Mouse (Mus musculus) kidney, embryonic 16.5 days (tissue): ENCODE measurements at regions not wholly inside any gene's neighbourhood (a gene's known extent, or its start where the extent isn't known, plus 50 kb on each side); places are given as distances from the start of the nearest gene placed in this dataset.

Source experiments
- ATAC-seq: fragments of 200-750 bp; cut with Nextera tagmentation; 2 replicates; pipeline ENCODE4 v1.8.0; 2017; ENCODE audit warnings: moderate TSS enrichment; ENCODE audit not compliant: low FRiP score, low TSS enrichment
- H3K27ac ChIP-seq: fragments of 300-500 bp; sonication (generic); 2 replicates; pipeline ENCODE4 v1.5.1; 2014; ENCODE audit warnings: low read length
- H3K27me3 ChIP-seq: fragments of 300-500 bp; sonication (generic); 2 replicates; pipeline ENCODE4 v1.6.1; 2014; ENCODE audit warnings: low read length, control low read depth, mixed read lengths; ENCODE audit not compliant: insufficient read depth
- H3K36me3 ChIP-seq: fragments of 300-500 bp; sonication (generic); 2 replicates; pipeline ENCODE4 v1.6.1; 2014; ENCODE audit warnings: low read length, control low read depth, mixed read lengths; ENCODE audit not compliant: insufficient read depth
- H3K4me1 ChIP-seq: fragments of 300-500 bp; sonication (generic); 2 replicates; pipeline ENCODE4 v1.6.1; 2014; ENCODE audit warnings: low read length, control low read depth, mixed read lengths; ENCODE audit not compliant: insufficient read depth
- H3K4me2 ChIP-seq: fragments of 300-500 bp; sonication (generic); replicated peaks from 2 replicates; pipeline ENCODE4 v1.6.1; 2014; ENCODE audit warnings: low read depth, low read length
- H3K4me3 ChIP-seq: fragments of 300-500 bp; sonication (generic); 2 replicates; pipeline ENCODE4 v1.5.1; 2014; ENCODE audit warnings: mild to moderate bottlenecking, low read length
- H3K9ac ChIP-seq: fragments of 300-500 bp; sonication (generic); replicated peaks from 2 replicates; pipeline ENCODE4 v1.6.1; 2014; ENCODE audit warnings: low read length
- H3K9me3 ChIP-seq: fragments of 300-500 bp; sonication (generic); 2 replicates; pipeline ENCODE4 v1.6.1; 2016; ENCODE audit warnings: low read length, control low read depth
- WGBS: fragments of 180-500 bp; shearing (Covaris S2); extraction: QIAGEN DNeasy Blood & Tissue Kit; methylation state at CpG from one replicate; pipeline ENCODE4 v1.1.7; 2014; 5-methylcytosine and 5-hydroxymethylcytosine counted together

DNA sequence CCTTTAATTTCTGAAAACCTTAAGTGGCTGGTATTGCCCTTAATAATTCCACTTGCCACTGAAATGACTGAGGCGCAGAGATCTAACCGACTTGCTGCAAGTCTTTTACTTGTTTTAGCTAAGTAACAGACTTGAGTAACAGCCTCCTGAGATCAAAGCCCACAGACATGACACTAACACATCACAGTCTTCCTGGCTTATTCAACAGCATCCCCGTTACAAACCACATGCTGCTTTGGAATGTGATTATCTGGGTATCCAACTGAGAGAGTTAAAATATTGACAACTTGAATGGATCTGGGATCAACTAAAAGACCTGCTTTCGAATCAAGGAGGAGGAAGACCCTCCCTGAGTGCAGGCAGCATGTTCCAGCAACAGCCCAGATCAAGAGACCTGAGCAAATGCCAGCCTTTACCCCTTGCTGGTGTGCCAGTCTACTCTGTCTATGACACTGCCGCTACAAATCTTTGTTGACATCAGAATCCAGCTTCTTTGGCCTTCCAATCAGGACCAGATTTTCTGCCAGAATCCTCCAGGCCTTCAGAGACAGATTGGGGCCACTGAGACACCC lies 258.7 kb upstream of the Fermt1 start:
- no peak overlapping the region for H3K4me3 ChIP-seq
- ATAC-seq, result no peak
- H3K36me3 ChIP-seq, result no peaks in the 10 kb centered on the region
- no peak overlapping the region for H3K9ac ChIP-seq
- H3K4me2 ChIP-seq, result no peak overlapping the region
- no peak overlapping the region for H3K27ac ChIP-seq
- no peaks in the 10 kb centered on the region for H3K4me1 ChIP-seq
- no peaks in the 10 kb centered on the region for H3K9me3 ChIP-seq
- WGBS, result 45% methylated on average over 5 of the region's 5 CpGs
- no peaks in the 10 kb centered on the region for H3K27me3 ChIP-seq

- 61% methylated on average over 4 of the region's 4 CpGs for WGBS
- H3K4me3 ChIP-seq, result no peak overlapping the region
These were observed 262.8 kb upstream of the Fermt1 start for GRCm38 (mm10) chr2:133208498-133208897.

DNA sequence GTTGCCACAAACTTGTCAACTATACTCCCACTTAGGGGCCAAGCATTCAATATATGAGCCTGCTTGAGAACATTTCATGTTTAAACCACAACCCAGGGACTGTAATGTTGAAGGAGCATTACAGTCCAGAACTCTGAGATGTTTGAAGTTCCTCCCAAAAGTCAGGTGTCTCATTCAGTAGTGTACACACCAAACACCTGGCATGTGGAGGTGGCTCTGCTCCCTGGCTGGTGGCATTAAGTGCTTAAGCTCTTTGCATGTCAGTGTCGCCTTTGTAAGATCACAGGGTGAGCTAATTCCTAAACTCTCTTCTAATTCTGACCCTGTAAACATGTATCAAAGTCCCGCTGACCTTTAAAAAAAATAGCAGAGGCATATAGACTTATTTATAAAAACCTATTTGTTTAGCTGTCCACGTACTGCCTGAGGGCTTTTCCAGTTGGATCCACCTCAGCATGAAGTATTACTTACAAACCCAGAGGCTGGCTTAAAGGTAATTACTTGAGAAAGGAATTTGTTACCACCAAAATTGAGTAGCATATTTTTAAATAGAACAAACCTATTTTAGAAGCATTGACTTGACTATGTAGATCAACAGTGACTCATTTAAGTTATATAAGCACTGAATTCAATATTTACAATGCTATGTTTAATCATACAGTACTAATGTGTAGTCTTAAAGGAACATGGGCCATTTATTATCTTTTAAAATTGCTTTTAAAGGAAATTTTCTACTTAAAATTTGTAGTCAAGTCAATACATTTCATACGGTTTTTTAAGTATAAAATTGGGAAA lies 276.3 kb upstream of the Fermt1 start:
- WGBS, result 74% methylated on average over 4 of the region's 4 CpGs
- no peak for ATAC-seq
- Histone ChIP-seq H3K9me3 (no peaks in the 10 kb centered on the region), H3K4me1 (no peaks in the 10 kb centered on the region), H3K27ac (no peak overlapping the region), H3K4me2 (no peak overlapping the region), H3K4me3 (no peak overlapping the region), H3K27me3 (no peaks in the 10 kb centered on the region), H3K9ac (no peak overlapping the region), H3K36me3 (no peaks in the 10 kb centered on the region)

More at GRCm38 (mm10) chr2:133208498-133208897, 262.8 kb upstream of the Fermt1 start:
- no peaks in the 10 kb centered on the region for H3K27me3 ChIP-seq
- no peak overlapping the region for H3K9ac ChIP-seq
- H3K4me2 ChIP-seq, result no peak overlapping the region
- no peaks in the 10 kb centered on the region for H3K9me3 ChIP-seq
- ATAC-seq, result no peak
- H3K27ac ChIP-seq, result no peak overlapping the region
- H3K4me1 ChIP-seq, result no peaks in the 10 kb centered on the region
- H3K36me3 ChIP-seq, result no peaks in the 10 kb centered on the region

DNA sequence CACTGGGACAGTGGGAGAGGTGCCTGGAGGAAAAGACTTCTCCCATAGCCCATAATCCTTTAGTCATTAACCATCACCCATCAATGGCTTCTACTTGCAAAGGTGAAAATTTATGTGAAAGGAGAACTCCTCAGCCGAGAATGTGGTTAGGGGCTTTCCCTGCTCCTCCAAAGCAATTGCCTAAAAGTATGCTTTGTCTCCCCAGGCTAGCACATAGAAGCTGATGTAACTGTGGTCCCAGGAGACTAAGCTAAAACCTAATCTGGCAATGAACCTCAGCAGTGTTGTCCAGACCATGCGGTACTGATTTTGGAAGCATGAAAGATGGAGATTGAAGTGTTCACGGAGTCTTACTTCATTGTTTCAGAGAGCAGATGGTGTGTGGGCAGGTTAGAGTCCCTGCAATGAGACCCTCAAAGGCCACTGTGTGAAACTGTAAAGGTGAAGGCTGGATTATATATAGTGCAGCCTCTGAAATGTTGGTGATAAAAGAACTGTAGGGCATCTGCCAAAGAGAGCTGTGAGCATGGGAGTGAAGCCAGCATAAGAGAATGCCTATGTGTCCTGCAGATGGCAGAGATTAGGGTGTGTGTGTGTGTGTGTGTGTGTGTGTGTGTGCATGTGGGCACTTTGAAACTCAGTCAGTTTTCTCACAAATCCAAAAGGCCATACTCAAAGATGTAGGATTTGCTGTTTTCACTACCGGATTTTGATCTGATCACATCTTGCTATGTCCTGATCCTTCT lies 289.6 kb upstream of the Fermt1 start:
- no peak overlapping the region for H3K27ac ChIP-seq
- WGBS, result 70% methylated on average over 4 of the region's 4 CpGs
- H3K4me3 ChIP-seq, result no peak overlapping the region
- no peaks in the 10 kb centered on the region for H3K27me3 ChIP-seq
- no peaks in the 10 kb centered on the region for H3K9me3 ChIP-seq
- no peak for ATAC-seq
- no peaks in the 10 kb centered on the region for H3K36me3 ChIP-seq
- H3K4me1 ChIP-seq, result no peaks in the 10 kb centered on the region
- H3K9ac ChIP-seq, result no peak overlapping the region
- H3K4me2 ChIP-seq, result no peak overlapping the region

GRCm38 (mm10) chr2:133252131-133252530 lies 299.8 kb upstream of the Bmp2 start:
- WGBS, result 68% methylated on average over 2 of the region's 2 CpGs
- Histone ChIP-seq H3K36me3 (no peaks in the 10 kb centered on the region), H3K4me2 (no peak overlapping the region), H3K9ac (no peak overlapping the region), H3K27ac (no peak overlapping the region), H3K4me1 (no peaks in the 10 kb centered on the region), H3K9me3 (no peaks in the 10 kb centered on the region), H3K27me3 (no peaks in the 10 kb centered on the region), H3K4me3 (no peak overlapping the region)
- ATAC-seq, result no peak

- Histone ChIP-seq H3K36me3 (no peaks in the 10 kb centered on the region), H3K4me2 (no peak overlapping the region), H3K9me3 (no peaks in the 10 kb centered on the region), H3K9ac (no peak overlapping the region), H3K27ac (no peak overlapping the region), H3K27me3 (no peaks in the 10 kb centered on the region), H3K4me1 (no peaks in the 10 kb centered on the region), H3K4me3 (no peak overlapping the region)
- ATAC-seq, result no peak
- WGBS, result 38% methylated on average over 4 of the region's 4 CpGs
These were observed 277.5 kb upstream of the Bmp2 start for GRCm38 (mm10) chr2:133274424-133274823.

DNA sequence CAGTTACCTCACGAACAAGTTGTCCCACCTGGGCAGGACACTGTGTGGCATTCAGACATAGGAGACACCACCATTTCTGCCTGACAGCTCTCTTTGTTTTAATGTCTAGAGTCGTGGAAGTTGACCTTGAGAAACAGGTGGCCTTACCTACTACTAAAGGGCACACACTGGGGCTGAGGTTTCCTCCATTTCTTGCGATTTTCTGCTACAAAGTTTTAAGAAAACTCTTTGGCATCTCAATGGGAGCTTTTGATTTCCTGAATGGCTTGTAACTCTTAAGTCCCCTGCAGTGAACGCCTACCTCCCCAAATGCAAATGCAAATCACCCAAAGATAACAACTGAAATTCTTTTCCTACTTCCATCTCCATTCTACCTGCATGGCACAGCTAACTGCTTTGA lies 273.4 kb upstream of the Bmp2 start:
- H3K9me3 ChIP-seq, result no peaks in the 10 kb centered on the region
- H3K9ac ChIP-seq, result no peak overlapping the region
- no peak overlapping the region for H3K27ac ChIP-seq
- WGBS, result 56% methylated on average over 4 of the region's 4 CpGs
- H3K27me3 ChIP-seq, result no peaks in the 10 kb centered on the region
- H3K36me3 ChIP-seq, result no peaks in the 10 kb centered on the region
- no peak overlapping the region for H3K4me3 ChIP-seq
- ATAC-seq, result no peak
- H3K4me2 ChIP-seq, result no peak overlapping the region
- H3K4me1 ChIP-seq, result no peaks in the 10 kb centered on the region

DNA sequence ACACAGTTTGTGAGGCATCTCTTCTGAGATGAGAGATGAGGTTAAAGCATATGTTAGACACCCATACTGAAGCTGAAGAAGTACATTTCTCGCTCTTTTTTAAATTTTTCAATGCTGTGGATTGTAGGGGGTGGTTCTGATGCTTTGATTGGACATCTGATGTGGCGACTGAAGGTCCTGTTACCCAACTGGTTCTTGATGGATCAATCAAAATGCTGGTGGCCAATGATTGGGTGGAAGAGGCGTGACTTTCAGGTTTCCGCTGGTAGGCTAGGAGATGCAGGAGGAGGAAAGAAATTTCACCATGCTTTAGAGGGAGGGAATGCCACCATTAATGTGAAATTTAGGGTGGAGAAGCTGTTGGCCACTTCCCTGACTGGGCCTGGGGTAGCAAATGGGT lies 272.7 kb upstream of the Bmp2 start:
- no peak overlapping the region for H3K27ac ChIP-seq
- no peaks in the 10 kb centered on the region for H3K4me1 ChIP-seq
- no peaks in the 10 kb centered on the region for H3K27me3 ChIP-seq
- no peaks in the 10 kb centered on the region for H3K9me3 ChIP-seq
- 93% methylated on average over 4 of the region's 4 CpGs for WGBS
- H3K4me2 ChIP-seq, result no peak overlapping the region
- H3K9ac ChIP-seq, result no peak overlapping the region
- ATAC-seq, result no peak
- no peak overlapping the region for H3K4me3 ChIP-seq
- H3K36me3 ChIP-seq, result no peaks in the 10 kb centered on the region

GRCm38 (mm10) chr2:133282692-133283091 lies 269.3 kb upstream of the Bmp2 start:
- Histone ChIP-seq H3K4me3 (no peak overlapping the region), H3K27me3 (no peaks in the 10 kb centered on the region), H3K4me2 (no peak overlapping the region), H3K9me3 (no peaks in the 10 kb centered on the region), H3K27ac (no peak overlapping the region), H3K4me1 (no peaks in the 10 kb centered on the region), H3K9ac (no peak overlapping the region), H3K36me3 (no peaks in the 10 kb centered on the region)
- no peak for ATAC-seq
- WGBS, result 55% methylated on average over 5 of the region's 5 CpGs

- H3K9ac ChIP-seq, result no peak overlapping the region
- H3K4me1 ChIP-seq, result no peaks in the 10 kb centered on the region
- no peaks in the 10 kb centered on the region for H3K27me3 ChIP-seq
- H3K36me3 ChIP-seq, result no peaks in the 10 kb centered on the region
- H3K9me3 ChIP-seq, result no peaks in the 10 kb centered on the region
- no peak overlapping the region for H3K4me3 ChIP-seq
- H3K27ac ChIP-seq, result no peak overlapping the region
- H3K4me2 ChIP-seq, result no peak overlapping the region
- ATAC-seq, result no peak
- WGBS, result 41% methylated on average over 1 of the region's 1 CpGs
These were observed 268.2 kb upstream of the Bmp2 start for GRCm38 (mm10) chr2:133283709-133284108.
